Mouse (Mus musculus) lung, adult 18-20 months (tissue): ENCODE results near the gene Tram2.

Experiments
- DNase-seq, 2 experiments: peaks; one replicate each; pipeline ENCODE4 v3.0.0; 2022; ENCODE audit warnings: mixed read lengths in 2 of 2

Gene Tram2

GRCm38 (mm10) chr1:20954876-20955275 is 124.2 kb downstream of the Tram2 start:
- no peak for DNase-seq

GRCm38 (mm10) chr1:20951799-20952198 is 127.2 kb downstream of the Tram2 start:
- DNase-seq = no peak

GRCm38 (mm10) chr1:20951300-20951763 is 127.7 kb downstream of the Tram2 start, which contains the start of gene Efhc1:
Efhc1 (plus strand) TSS chr1:20951626.
- DNase-seq = peak; percentile 94 to 96
